Mouse (Mus musculus) intestine, embryonic 14.5 days (tissue): ENCODE data around the gene Nudt14. TPM values are rescaled to one million over a fixed set of nuclear protein-coding genes. Genes with fewer than 3 reads are reported as not detected.

Experiments used
- ATAC-seq: fragments of 200-750 bp; cut with Nextera tagmentation; replicated peaks from 2 replicates; pipeline ENCODE4 v1.8.0; 2017; ENCODE audit warnings: low read depth, moderate number of reproducible peaks, moderate TSS enrichment, moderate library complexity; ENCODE audit not compliant: low FRiP score, low TSS enrichment
- DNase-seq: peaks from one replicate; pipeline ENCODE4 v3.0.0-alpha.2; 2018; ENCODE audit warnings: low spot score
- H3K27ac ChIP-seq: fragments of 300-500 bp; sonication (generic); 2 replicates; pipeline ENCODE4 v1.5.1; 2014; ENCODE audit warnings: low read depth, mild to moderate bottlenecking, control low read depth
- H3K27me3 ChIP-seq: fragments of 300-500 bp; sonication (generic); replicated peaks from 2 replicates; pipeline ENCODE4 v1.6.1; 2014; ENCODE audit warnings: low read length, control low read depth; ENCODE audit not compliant: control insufficient read depth, insufficient read depth
- H3K36me3 ChIP-seq: fragments of 300-500 bp; sonication (generic); 2 replicates; pipeline ENCODE4 v1.6.1; 2014; ENCODE audit warnings: low read length, control low read depth; ENCODE audit not compliant: control insufficient read depth, insufficient read depth
- H3K4me1 ChIP-seq: fragments of 300-500 bp; sonication (generic); replicated peaks from 2 replicates; pipeline ENCODE4 v1.6.1; 2014; ENCODE audit warnings: low read length, control low read depth, mixed read lengths; ENCODE audit not compliant: control insufficient read depth, insufficient read depth
- H3K4me2 ChIP-seq: fragments of 300-500 bp; sonication (generic); 2 replicates; pipeline ENCODE4 v1.6.1; 2014; ENCODE audit warnings: low read length
- H3K4me3 ChIP-seq: fragments of 300-500 bp; sonication (generic); 2 replicates; pipeline ENCODE4 v1.5.1; 2014; ENCODE audit warnings: low read depth, low read length, control low read depth, mixed read lengths
- H3K9ac ChIP-seq: fragments of 300-500 bp; sonication (generic); 2 replicates; pipeline ENCODE4 v1.6.1; 2014; ENCODE audit warnings: mild to moderate bottlenecking, low read length
- H3K9me3 ChIP-seq: fragments of 300-500 bp; sonication (generic); 2 replicates; pipeline ENCODE4 v1.6.1; 2016; ENCODE audit warnings: low read length, control low read depth; ENCODE audit not compliant: control insufficient read depth
- WGBS: fragments of 180-500 bp; shearing (Covaris S2); extraction: QIAGEN DNeasy Blood & Tissue Kit; methylation state at CpG from one replicate; pipeline ENCODE4 v1.1.7; 2014; 5-methylcytosine and 5-hydroxymethylcytosine counted together
- polyA plus RNA-seq: library from polyadenylated mRNA; unstranded; fragments of >200 nt; fragmentation: Nextera tagmentation; extraction: Ambion mirVana; gene quantifications from 2 replicates; pipeline ENCODE4 v1.2.1, GENCODE M21; 2014

Nudt14 gene
- polyA plus RNA-seq, 1 experiment from 2014 or later: 105 TPM

GRCm38 (mm10) chr12:112940710-112941109 is 1.2 kb downstream of the Nudt14 start:
- WGBS: 79% methylated on average over 9 of the region's 9 CpGs
- Histone ChIP-seq H3K4me2 (peak overlapping the region; percentile 75; the same call in 1 of the 2 replicates), H3K9me3 (no peaks in the 10 kb centered on the region), H3K36me3 (no peaks in the 10 kb centered on the region), H3K4me1 (peaks cover 13% of the 10 kb centered on the region), H3K4me3 (no peak overlapping the region), H3K27me3 (no peaks in the 10 kb centered on the region), H3K9ac (no peak overlapping the region), H3K27ac (no peak overlapping the region)
- ATAC-seq (no peak), DNase-seq (no peak)

DNA sequence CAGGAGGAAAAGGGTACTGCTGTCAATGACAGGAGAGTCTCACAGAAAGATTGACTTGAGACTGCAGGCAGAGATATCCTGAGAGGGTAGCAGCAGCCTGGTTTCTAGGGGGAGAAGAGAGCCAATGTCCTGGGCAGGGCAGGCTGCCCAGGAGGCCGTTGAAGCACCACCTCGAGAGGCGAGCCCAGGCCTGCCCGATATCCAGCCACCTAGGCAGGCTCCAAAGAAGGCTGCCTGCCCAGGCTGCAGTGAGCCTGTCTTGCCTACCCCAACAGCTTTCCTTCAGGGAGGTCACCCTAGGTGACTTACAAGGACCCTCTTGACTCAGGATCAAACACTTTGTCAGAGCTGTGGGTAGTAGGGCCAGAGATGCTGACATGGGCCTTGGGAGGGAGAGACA is 1.7 kb downstream of the Nudt14 start:
- H3K4me3 ChIP-seq: no peak overlapping the region
- no peaks in the 10 kb centered on the region for H3K36me3 ChIP-seq
- 87% methylated on average over 4 of the region's 4 CpGs for WGBS
- H3K27ac ChIP-seq: no peak overlapping the region
- H3K9me3 ChIP-seq: no peaks in the 10 kb centered on the region
- H3K4me1 ChIP-seq: peaks cover 13% of the 10 kb centered on the region
- H3K4me2 ChIP-seq: no peak overlapping the region
- no peak for DNase-seq
- no peak for ATAC-seq
- H3K9ac ChIP-seq: no peak overlapping the region
- H3K27me3 ChIP-seq: no peaks in the 10 kb centered on the region

DNA sequence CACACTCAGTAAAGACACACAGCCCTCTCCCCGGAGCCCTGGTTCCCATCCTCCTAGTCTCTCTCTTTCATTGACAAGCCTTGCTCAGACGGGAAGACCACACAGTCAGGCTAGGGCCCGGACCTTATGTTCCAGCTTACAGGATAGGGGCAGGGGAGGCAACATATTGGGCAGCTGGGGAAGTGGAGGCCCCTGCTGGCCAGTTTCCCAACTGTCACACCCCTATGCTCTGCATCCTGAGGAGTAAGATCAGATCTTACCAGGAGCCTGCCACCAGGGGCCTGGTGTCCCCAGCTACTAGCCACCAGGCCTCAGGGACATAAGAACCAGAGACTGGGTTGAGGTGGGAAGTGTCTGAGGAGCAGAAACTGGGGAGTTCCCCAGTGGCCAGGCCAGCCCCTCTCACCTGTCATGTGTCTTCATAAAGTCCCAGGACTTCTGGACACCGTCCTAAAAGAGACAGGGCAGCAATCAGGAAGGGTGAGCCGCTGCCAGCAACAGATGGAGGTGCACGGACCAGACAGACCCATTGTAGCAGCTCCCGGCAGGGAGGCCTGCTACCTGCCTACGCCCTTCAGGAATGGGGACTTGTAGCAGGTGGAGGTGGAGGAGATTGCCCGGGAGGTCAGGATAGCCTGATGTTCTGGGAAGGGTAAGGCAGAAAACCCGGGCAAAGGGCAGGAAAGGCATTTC is 2.9 kb downstream of the Nudt14 start:
- Histone ChIP-seq H3K27me3 (no peaks in the 10 kb centered on the region), H3K36me3 (no peaks in the 10 kb centered on the region), H3K9me3 (no peaks in the 10 kb centered on the region), H3K4me2 (no peak overlapping the region), H3K4me3 (no peak overlapping the region), H3K4me1 (peaks cover 13% of the 10 kb centered on the region), H3K27ac (no peak overlapping the region), H3K9ac (no peak overlapping the region)
- no peak for ATAC-seq
- DNase-seq: no peak
- 54% methylated on average over 10 of the region's 10 CpGs for WGBS

- no peaks in the 10 kb centered on the region for H3K36me3 ChIP-seq
- no peak overlapping the region for H3K27ac ChIP-seq
- no peak for DNase-seq
- no peaks in the 10 kb centered on the region for H3K27me3 ChIP-seq
- no peak overlapping the region for H3K4me3 ChIP-seq
- H3K9me3 ChIP-seq: no peaks in the 10 kb centered on the region
- no peak overlapping the region for H3K4me2 ChIP-seq
- WGBS: 77% methylated on average over 10 of the region's 10 CpGs
- 0 out of 2 replicates have a peak overlapping the region, but pooled peaks have one; percentile 13 for H3K9ac ChIP-seq
- H3K4me1 ChIP-seq: peaks cover 13% of the 10 kb centered on the region
- ATAC-seq: no peak
These were observed 3.6 kb downstream of the Nudt14 start for GRCm38 (mm10) chr12:112938366-112938765.

DNA sequence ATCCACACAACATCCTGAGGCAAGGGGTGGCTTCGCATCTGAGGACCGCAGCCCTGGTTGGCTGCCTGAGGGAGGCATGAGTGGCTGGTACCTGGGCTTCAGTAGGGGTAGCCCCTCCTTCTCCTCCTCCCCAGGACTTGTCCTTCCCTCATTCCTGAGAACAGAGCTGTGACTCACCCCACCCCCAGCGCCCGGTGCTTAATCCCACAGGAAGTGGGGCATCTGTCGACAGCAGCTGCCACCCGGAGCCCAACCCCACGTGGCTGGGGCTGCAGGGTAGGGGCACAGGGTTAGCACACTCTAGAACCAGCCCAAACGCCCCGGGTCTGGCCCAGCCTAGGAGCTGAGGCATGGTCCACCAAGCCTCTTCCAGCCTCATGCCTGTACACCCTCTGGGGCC is 4.0 kb downstream of the Nudt14 start:
- 42% methylated on average over 9 of the region's 9 CpGs for WGBS
- H3K4me3 ChIP-seq: no peak overlapping the region
- DNase-seq (no peak), ATAC-seq (no peak)
- H3K36me3 ChIP-seq: no peaks in the 10 kb centered on the region
- no peaks in the 10 kb centered on the region for H3K27me3 ChIP-seq
- H3K27ac ChIP-seq: no peak overlapping the region
- H3K4me2 ChIP-seq: no peak overlapping the region
- H3K9me3 ChIP-seq: no peaks in the 10 kb centered on the region
- H3K9ac ChIP-seq: no peak overlapping the region
- H3K4me1 ChIP-seq: peaks cover 13% of the 10 kb centered on the region

DNA sequence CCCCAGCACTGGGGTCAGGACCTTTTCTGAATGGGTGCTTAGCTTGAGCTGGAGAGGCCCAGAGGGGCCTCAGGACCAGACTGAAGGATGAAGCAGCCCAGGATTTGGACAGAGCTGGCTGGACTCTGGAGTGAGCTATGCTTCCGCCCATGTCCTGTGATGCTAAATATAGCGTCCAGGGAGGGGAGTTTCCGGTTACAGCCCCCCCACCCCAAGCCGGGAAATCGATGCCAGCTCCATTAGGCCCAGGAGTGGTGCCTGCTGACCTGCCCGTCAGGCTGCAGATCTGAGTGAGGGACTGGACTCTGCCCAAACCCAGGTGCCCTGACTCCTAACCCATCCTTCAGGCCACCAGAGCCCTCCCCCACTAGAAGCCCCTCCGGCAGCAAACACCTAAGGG is 9.3 kb downstream of the Nudt14 start:
- ATAC-seq: no peak
- no peaks in the 10 kb centered on the region for H3K36me3 ChIP-seq

GRCm38 (mm10) chr12:112929562-112930352 is 12.2 kb downstream of the Nudt14 start, which contains the start of gene Jag2:
Gene Jag2 (minus strand): TSS chr12:112929776.
- 0 out of 2 replicates have a peak, but pooled peaks cover 9% of the 10 kb centered on the region for H3K4me1 ChIP-seq
- H3K4me2 ChIP-seq: peak within 1 kb of the TSS; percentile 95
- H3K27ac ChIP-seq: no peak within 1 kb of the TSS
- H3K9me3 ChIP-seq: no peaks in the 10 kb centered on the region
- peak within 1 kb of the TSS; percentile 49 for H3K4me3 ChIP-seq
- WGBS: 2% methylated on average over 82 of the region's 85 CpGs
- peak; percentile 41 for ATAC-seq
- DNase-seq: peak; percentile 82
- H3K36me3 ChIP-seq: no peaks in the 10 kb centered on the region
- peaks cover 53% of the 10 kb centered on the region for H3K27me3 ChIP-seq
- H3K9ac ChIP-seq: peak within 1 kb of the TSS; percentile 44

More for the DNA sequence above, 9.3 kb downstream of the Nudt14 start:
- no peak for DNase-seq
- Histone ChIP-seq H3K9me3 (no peaks in the 10 kb centered on the region), H3K4me1 (peaks cover 9% of the 10 kb centered on the region; the same call in 1 of the 2 replicates), H3K4me3 (no peak overlapping the region), H3K27me3 (peaks cover 40% of the 10 kb centered on the region), H3K4me2 (no peak overlapping the region), H3K9ac (no peak overlapping the region), H3K27ac (no peak overlapping the region)
- WGBS: 48% methylated on average over 7 of the region's 7 CpGs

GRCm38 (mm10) chr12:112928401-112929241 is 13.3 kb downstream of the Nudt14 start:
- DNase-seq: peak; percentile 72
- Histone ChIP-seq H3K36me3 (no peaks in the 10 kb centered on the region), H3K9me3 (no peaks in the 10 kb centered on the region), H3K4me3 (peak overlapping the region; percentile 49), H3K4me1 (0 out of 2 replicates have a peak, but pooled peaks cover 9% of the 10 kb centered on the region), H3K27ac (no peak overlapping the region), H3K4me2 (peak overlapping the region; percentile 95), H3K9ac (peak overlapping the region; percentile 44), H3K27me3 (peaks cover 53% of the 10 kb centered on the region)
- whole genome bisulfite sequencing: 2% methylated on average over 93 of the region's 124 CpGs
- ATAC-seq: peak; percentile 38
